Mouse (Mus musculus): ENCODE results near the gene Tmem45a. TPM values are rescaled to one million over a fixed set of nuclear protein-coding genes. Genes with fewer than 3 reads are reported as not detected.
A peak's percentile ranks its signal among the peaks of the same experiment; 100 is the strongest.

The Tmem45a gene
- polyA plus RNA-seq, 1 experiment = 2.0 TPM

- TF ChIP-seq POLR2A (IDR thresholded peaks at IDR 0.05; ENCODE audit: low read depth, low read length) = no peak
- TF ChIP-seq CTCF (conservative IDR thresholded peaks at IDR 0.05; ENCODE audit: insufficient read depth, insufficient read length, low read depth, low read length) = no peak
- H3K36me3 ChIP-seq (ENCODE audit: control insufficient read depth, insufficient read depth, low read length) = no peaks in the 10 kb centered on the region
- WGBS = 87% methylated on average over 5 of the region's 5 CpGs
These were observed 43.0 kb downstream of the Tmem45a start for GRCm38 (mm10) chr16:56842988-56843387.

DNA sequence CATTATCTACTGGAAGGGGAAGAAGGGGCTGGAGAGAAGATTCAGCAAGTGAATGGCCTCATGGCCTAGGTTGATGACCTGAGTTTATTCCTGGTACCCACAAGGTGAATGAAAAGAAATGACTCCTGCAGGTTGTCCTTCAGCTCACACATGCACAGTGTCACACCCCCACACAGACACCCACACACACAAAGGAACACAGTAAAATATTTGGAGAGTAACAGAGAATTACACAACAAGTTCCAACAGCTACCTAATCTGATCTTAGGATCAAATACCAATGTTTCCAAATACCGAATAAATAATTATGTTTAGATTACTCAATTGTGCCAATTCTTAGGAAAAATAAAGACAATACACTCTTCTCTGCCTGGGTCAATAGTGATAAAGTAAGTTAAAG, 52.7 kb downstream of the Tmem45a start:
- DNase-seq = no peak
- H3K27me3 ChIP-seq (replicated peaks; ENCODE audit: control insufficient read depth, insufficient read depth, low read length) = no peaks in the 10 kb centered on the region; the same call in 1 of the 2 replicates
- no peaks in the 10 kb centered on the region for H3K4me1 ChIP-seq (ENCODE audit: control insufficient read depth, insufficient read depth, low read length)
- H3K36me3 ChIP-seq (ENCODE audit: control insufficient read depth, insufficient read depth, low read length) = no peaks in the 10 kb centered on the region
- 92% methylated on average over 1 of the region's 1 CpGs for whole genome bisulfite sequencing
- H3K27ac ChIP-seq (ENCODE audit: insufficient read depth, low read depth, low read length) = no peak overlapping the region
- TF ChIP-seq CTCF (conservative IDR thresholded peaks at IDR 0.05; ENCODE audit: insufficient read depth, insufficient read length, low read depth, low read length) = no peak
- TF ChIP-seq POLR2A (IDR thresholded peaks at IDR 0.05; ENCODE audit: low read depth, low read length) = no peak
- H3K4me3 ChIP-seq (ENCODE audit: insufficient read depth, low read depth, low read length) = no peak overlapping the region

More at GRCm38 (mm10) chr16:56842988-56843387, 43.0 kb downstream of the Tmem45a start:
- Histone ChIP-seq H3K4me3 (ENCODE audit: insufficient read depth, low read depth, low read length) (no peak overlapping the region), H3K4me1 (ENCODE audit: control insufficient read depth, insufficient read depth, low read length) (no peaks in the 10 kb centered on the region), H3K27me3 (replicated peaks; ENCODE audit: control insufficient read depth, insufficient read depth, low read length) (no peaks in the 10 kb centered on the region), H3K27ac (ENCODE audit: insufficient read depth, low read depth, low read length) (no peak overlapping the region)
- DNase-seq = no peak

- H3K27me3 ChIP-seq (replicated peaks; ENCODE audit: control insufficient read depth, insufficient read depth, low read length) = no peaks in the 10 kb centered on the region; the same call in 1 of the 2 replicates
- no peak for DNase-seq
- 89% methylated on average over 2 of the region's 2 CpGs for WGBS
These were observed 54.0 kb downstream of the Tmem45a start for GRCm38 (mm10) chr16:56831986-56832385.

DNA sequence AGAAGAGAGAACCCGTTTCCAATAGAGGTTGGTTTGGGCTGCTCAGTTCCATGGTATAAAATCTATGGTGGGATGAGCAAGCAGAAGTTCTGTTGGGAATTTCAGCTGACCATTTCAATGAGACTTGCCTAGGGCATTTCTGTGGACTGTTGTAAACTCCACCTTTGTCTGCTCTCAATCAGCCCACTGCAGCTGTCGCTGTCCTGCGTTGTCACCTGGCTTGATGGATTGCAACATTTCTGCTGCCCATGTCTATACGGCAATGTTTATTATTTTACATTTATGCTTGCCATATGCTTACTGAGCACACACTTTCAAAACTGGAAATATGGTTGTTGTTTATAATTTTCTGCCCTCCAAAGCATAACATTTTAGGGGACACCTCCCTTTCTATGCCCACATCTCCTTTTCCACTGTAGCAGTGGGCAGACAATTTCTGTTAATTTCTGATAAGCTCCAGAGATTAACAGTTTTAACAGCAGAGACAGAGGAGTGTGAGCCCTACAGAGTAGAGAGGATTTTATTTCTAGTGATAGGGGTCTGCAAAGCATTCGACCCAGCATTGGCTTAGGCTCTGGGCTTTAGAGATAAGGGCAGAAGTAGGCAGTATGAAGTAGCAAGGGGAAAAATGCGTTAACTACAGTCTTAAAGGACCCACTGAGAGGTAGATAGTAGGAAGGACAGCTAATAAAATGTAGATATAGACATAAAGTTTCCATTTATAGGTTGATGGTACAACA, 84.4 kb downstream of the Tmem45a start:
- H3K4me3 ChIP-seq (ENCODE audit: insufficient read depth, low read depth, low read length) = no peak overlapping the region
- no peaks in the 10 kb centered on the region for H3K36me3 ChIP-seq (ENCODE audit: control insufficient read depth, insufficient read depth, low read length)
- H3K27ac ChIP-seq (ENCODE audit: insufficient read depth, low read depth, low read length) = no peak overlapping the region
- H3K27me3 ChIP-seq (replicated peaks; ENCODE audit: control insufficient read depth, insufficient read depth, low read length) = no peaks in the 10 kb centered on the region
- no peaks in the 10 kb centered on the region for H3K4me1 ChIP-seq (ENCODE audit: control insufficient read depth, insufficient read depth, low read length)
- no peak for DNase-seq
- TF ChIP-seq POLR2A (IDR thresholded peaks at IDR 0.05; ENCODE audit: low read depth, low read length) (no peak), CTCF (conservative IDR thresholded peaks at IDR 0.05; ENCODE audit: insufficient read depth, insufficient read length, low read depth, low read length) (no peak)
- WGBS = 81% methylated on average over 6 of the region's 6 CpGs

More at GRCm38 (mm10) chr16:56831986-56832385, 54.0 kb downstream of the Tmem45a start:
- H3K36me3 ChIP-seq (ENCODE audit: control insufficient read depth, insufficient read depth, low read length) = no peaks in the 10 kb centered on the region
- no peak overlapping the region for H3K4me3 ChIP-seq (ENCODE audit: insufficient read depth, low read depth, low read length)
- no peak for TF ChIP-seq CTCF (conservative IDR thresholded peaks at IDR 0.05; ENCODE audit: insufficient read depth, insufficient read length, low read depth, low read length)
- TF ChIP-seq POLR2A (IDR thresholded peaks at IDR 0.05; ENCODE audit: low read depth, low read length) = no peak
- no peak overlapping the region for H3K27ac ChIP-seq (ENCODE audit: insufficient read depth, low read depth, low read length)
- no peaks in the 10 kb centered on the region for H3K4me1 ChIP-seq (ENCODE audit: control insufficient read depth, insufficient read depth, low read length)

GRCm38 (mm10) chr16:56800946-56801345, 85.0 kb downstream of the Tmem45a start:
- TF ChIP-seq CTCF (conservative IDR thresholded peaks at IDR 0.05; ENCODE audit: insufficient read depth, insufficient read length, low read depth, low read length) (no peak), POLR2A (IDR thresholded peaks at IDR 0.05; ENCODE audit: low read depth, low read length) (no peak)
- WGBS = 67% methylated on average over 7 of the region's 7 CpGs
- no peaks in the 10 kb centered on the region for H3K4me1 ChIP-seq (ENCODE audit: control insufficient read depth, insufficient read depth, low read length)
- H3K36me3 ChIP-seq (ENCODE audit: control insufficient read depth, insufficient read depth, low read length) = no peaks in the 10 kb centered on the region
- no peak overlapping the region for H3K4me3 ChIP-seq (ENCODE audit: insufficient read depth, low read depth, low read length)
- H3K27ac ChIP-seq (ENCODE audit: insufficient read depth, low read depth, low read length) = no peak overlapping the region
- no peak for DNase-seq
- no peaks in the 10 kb centered on the region for H3K27me3 ChIP-seq (replicated peaks; ENCODE audit: control insufficient read depth, insufficient read depth, low read length)

DNA sequence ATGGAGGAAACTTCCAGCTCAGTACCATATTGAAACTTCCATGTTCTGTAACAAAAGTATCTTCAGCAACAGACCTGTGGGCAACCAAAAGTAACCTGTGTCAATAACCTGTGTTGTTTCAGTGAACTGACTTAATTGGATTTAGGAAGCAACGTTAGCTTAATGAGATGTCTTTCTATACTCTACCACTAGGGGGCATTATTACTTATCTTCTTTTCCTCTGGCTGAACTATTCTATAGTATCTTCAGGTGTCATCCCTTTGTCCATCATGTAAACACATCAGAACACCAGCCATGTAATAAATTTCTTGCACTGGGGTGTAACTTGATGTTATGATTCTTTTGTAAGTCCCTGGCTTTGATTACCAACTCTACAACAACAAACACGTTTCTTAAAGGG, 85.5 kb downstream of the Tmem45a start:
- 37% methylated on average over 2 of the region's 2 CpGs for WGBS
- no peak overlapping the region for H3K27ac ChIP-seq (ENCODE audit: insufficient read depth, low read depth, low read length)
- no peak overlapping the region for H3K4me3 ChIP-seq (ENCODE audit: insufficient read depth, low read depth, low read length)
- TF ChIP-seq POLR2A (IDR thresholded peaks at IDR 0.05; ENCODE audit: low read depth, low read length) (no peak), CTCF (conservative IDR thresholded peaks at IDR 0.05; ENCODE audit: insufficient read depth, insufficient read length, low read depth, low read length) (0 out of 2 replicates have a peak, but pooled peaks have one; percentile 5)
- no peaks in the 10 kb centered on the region for H3K4me1 ChIP-seq (ENCODE audit: control insufficient read depth, insufficient read depth, low read length)
- no peaks in the 10 kb centered on the region for H3K27me3 ChIP-seq (replicated peaks; ENCODE audit: control insufficient read depth, insufficient read depth, low read length)
- no peaks in the 10 kb centered on the region for H3K36me3 ChIP-seq (ENCODE audit: control insufficient read depth, insufficient read depth, low read length)
- peak; percentile 32 for DNase-seq

GRCm38 (mm10) chr16:56799541-56800029, 86.4 kb downstream of the Tmem45a start:
- TF ChIP-seq POLR2A (IDR thresholded peaks at IDR 0.05; ENCODE audit: low read depth, low read length) (no peak), CTCF (conservative IDR thresholded peaks at IDR 0.05; ENCODE audit: insufficient read depth, insufficient read length, low read depth, low read length) (no peak)
- H3K27ac ChIP-seq (ENCODE audit: insufficient read depth, low read depth, low read length) = no peak overlapping the region
- no peaks in the 10 kb centered on the region for H3K36me3 ChIP-seq (ENCODE audit: control insufficient read depth, insufficient read depth, low read length)
- 87% methylated on average over 3 of the region's 3 CpGs for WGBS
- no peaks in the 10 kb centered on the region for H3K4me1 ChIP-seq (ENCODE audit: control insufficient read depth, insufficient read depth, low read length)
- H3K4me3 ChIP-seq (ENCODE audit: insufficient read depth, low read depth, low read length) = no peak overlapping the region
- DNase-seq = no peak
- H3K27me3 ChIP-seq (replicated peaks; ENCODE audit: control insufficient read depth, insufficient read depth, low read length) = no peaks in the 10 kb centered on the region
